16 mouse cellular contexts compared by ENCODE assay signal in the genomic region with DNA sequence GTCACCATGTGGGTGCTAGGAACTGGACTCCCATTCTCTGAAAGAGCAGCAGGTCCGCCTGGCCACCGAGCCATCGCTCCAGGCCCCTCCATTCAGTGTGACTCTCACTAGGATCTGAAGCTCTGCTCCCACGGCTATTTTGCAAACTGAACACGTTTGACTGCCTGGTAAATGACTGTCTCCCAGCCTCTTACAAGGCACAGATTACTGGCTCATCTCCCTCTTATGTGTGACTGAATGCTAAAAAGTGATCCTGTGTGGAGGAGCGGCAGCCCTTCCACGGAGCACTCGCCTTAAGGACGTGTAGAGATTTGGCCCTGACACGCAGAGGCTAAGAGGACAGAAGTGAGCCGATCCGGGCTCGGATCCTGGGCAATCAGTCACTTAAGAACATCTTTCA.
DNase-seq lines count a peak whose midpoint lies in the region; ATAC-seq lines count a peak whose summit lies in the region.
"Had no signal": no experiment of that assay in that cellular context is flagged by ENCODE, and none has a peak within 500 bp of the region (broad histone marks: within the 10 kb centered on the region; RNA-seq: fewer than 3 reads in every experiment).

No protein-coding gene starts in this region.

- peaks cover 21% of the 10 kb centered on the region for H3K4me1 ChIP-seq in midbrain, embryonic 14.5 days (ENCODE audit: control insufficient read depth, insufficient read depth, low read length)
- H3K4me1 ChIP-seq in midbrain, embryonic 10.5 days = peaks cover 13% of the 10 kb centered on the region
- H3K4me1 ChIP-seq in hindbrain, embryonic 12.5 days = peaks cover 17% of the 10 kb centered on the region
- H3K4me1 ChIP-seq in neural tube, embryonic 14.5 days (ENCODE audit: control insufficient read depth, insufficient read depth, low read length) = peaks cover 12% of the 10 kb centered on the region; the same call in 1 of the 2 replicates

- no peak overlapping the region for H3K9ac ChIP-seq in midbrain, embryonic 14.5 days (replicated peaks; ENCODE audit: low read length)
- no peak overlapping the region for H3K9ac ChIP-seq in hindbrain, embryonic 12.5 days
- no peak overlapping the region for H3K9ac ChIP-seq in neural tube, embryonic 14.5 days (replicated peaks; ENCODE audit: low read depth, low read length)
- H3K9ac ChIP-seq: embryonic facial prominence, embryonic 13.5 days; limb, embryonic 13.5 days; liver, embryonic 15.5 days had no signal

- peak; percentile 84 for ATAC-seq in frontal cortex, adult (ENCODE audit: low TSS enrichment)
- no peak for ATAC-seq in midbrain, embryonic 14.5 days (ENCODE audit: low FRiP score, low TSS enrichment)
- no peak for ATAC-seq in hindbrain, embryonic 12.5 days (ENCODE audit: low FRiP score)
- no peak for ATAC-seq in neural tube, embryonic 14.5 days (ENCODE audit: low read depth)
- ATAC-seq: activated CD4-positive, CD25-positive, alpha-beta regulatory T cell, adult 4 months had no signal

- no peak for DNase-seq in frontal cortex, postnatal 10 days (ENCODE audit: low spot score in 2 of 2)
- DNase-seq in midbrain, embryonic 14.5 days = peak; percentile 49
- DNase-seq in midbrain, embryonic 10.5 days (ENCODE audit: low spot score) = no peak
- no peak for DNase-seq in spleen, postnatal 10 days (ENCODE audit: low spot score in 2 of 2)
- no peak for DNase-seq in thymus, postnatal 25 days
- DNase-seq: cerebellum, adult 11 months; gastrocnemius, postnatal 14 days; lung, postnatal 10 days; thymus, postnatal 4 days had no signal

- H3K27me3 ChIP-seq in midbrain, embryonic 14.5 days (ENCODE audit: control insufficient read depth, insufficient read depth, low read length) = no peaks in the 10 kb centered on the region
- no peaks in the 10 kb centered on the region for H3K27me3 ChIP-seq in midbrain, embryonic 10.5 days (ENCODE audit: low read depth, poor library complexity, severe bottlenecking)
- no peaks in the 10 kb centered on the region for H3K27me3 ChIP-seq in hindbrain, embryonic 12.5 days
- H3K27me3 ChIP-seq in neural tube, embryonic 14.5 days (ENCODE audit: control insufficient read depth, insufficient read depth, low read length) = no peaks in the 10 kb centered on the region
- H3K27me3 ChIP-seq: embryonic facial prominence, embryonic 13.5 days; limb, embryonic 13.5 days; liver, embryonic 15.5 days had no signal

- H3K4me3 ChIP-seq in midbrain, embryonic 14.5 days (replicated peaks; ENCODE audit: low read depth, low read length) = no peak overlapping the region
- H3K4me3 ChIP-seq in midbrain, embryonic 10.5 days = no peak overlapping the region
- no peak overlapping the region for H3K4me3 ChIP-seq in hindbrain, embryonic 12.5 days
- no peak overlapping the region for H3K4me3 ChIP-seq in neural tube, embryonic 14.5 days (ENCODE audit: low read depth, low read length)
- H3K4me3 ChIP-seq: embryonic facial prominence, embryonic 13.5 days; limb, embryonic 13.5 days; liver, embryonic 15.5 days had no signal

- 77% methylated on average over 13 of the region's 13 CpGs for WGBS in midbrain, embryonic 14.5 days
- WGBS in midbrain, embryonic 10.5 days = 92% methylated on average over 13 of the region's 13 CpGs
- 84% methylated on average over 13 of the region's 13 CpGs for WGBS in hindbrain, embryonic 12.5 days
- WGBS in neural tube, embryonic 14.5 days = 71% methylated on average over 13 of the region's 13 CpGs

- no peak overlapping the region for H3K4me2 ChIP-seq in midbrain, embryonic 14.5 days (ENCODE audit: low read length)
- H3K4me2 ChIP-seq in hindbrain, embryonic 12.5 days (replicated peaks) = no peak overlapping the region
- H3K4me2 ChIP-seq in neural tube, embryonic 14.5 days (ENCODE audit: low read depth, low read length) = no peak overlapping the region
- H3K4me2 ChIP-seq: embryonic facial prominence, embryonic 13.5 days; limb, embryonic 13.5 days; liver, embryonic 15.5 days had no signal

- peak overlapping the region; percentile 61 for H3K27ac ChIP-seq in midbrain, embryonic 14.5 days (replicated peaks; ENCODE audit: low read depth, low read length)
- H3K27ac ChIP-seq in midbrain, embryonic 10.5 days (replicated peaks) = no peak overlapping the region
- 0 out of 2 replicates have a peak overlapping the region, but pooled peaks have one; percentile 18 for H3K27ac ChIP-seq in hindbrain, embryonic 12.5 days
- H3K27ac ChIP-seq in neural tube, embryonic 14.5 days (ENCODE audit: low read depth, low read length) = peak overlapping the region; percentile 45
- H3K27ac ChIP-seq: embryonic facial prominence, embryonic 13.5 days; limb, embryonic 13.5 days; liver, embryonic 15.5 days had no signal

- H3K36me3 ChIP-seq in midbrain, embryonic 14.5 days (ENCODE audit: control insufficient read depth, insufficient read depth, low read length) = no peaks in the 10 kb centered on the region
- H3K36me3 ChIP-seq in midbrain, embryonic 10.5 days = no peaks in the 10 kb centered on the region
- no peaks in the 10 kb centered on the region for H3K36me3 ChIP-seq in hindbrain, embryonic 12.5 days
- no peaks in the 10 kb centered on the region for H3K36me3 ChIP-seq in neural tube, embryonic 14.5 days (ENCODE audit: control insufficient read depth, insufficient read depth, low read length)
- H3K36me3 ChIP-seq: embryonic facial prominence, embryonic 13.5 days had no signal

- H3K9me3 ChIP-seq in midbrain, embryonic 14.5 days (ENCODE audit: control insufficient read depth, low read length) = no peaks in the 10 kb centered on the region
- H3K9me3 ChIP-seq in midbrain, embryonic 10.5 days (replicated peaks) = no peaks in the 10 kb centered on the region
- H3K9me3 ChIP-seq in hindbrain, embryonic 12.5 days (replicated peaks) = no peaks in the 10 kb centered on the region
- H3K9me3 ChIP-seq in neural tube, embryonic 14.5 days (ENCODE audit: control insufficient read depth, low read length) = no peaks in the 10 kb centered on the region
- H3K9me3 ChIP-seq: embryonic facial prominence, embryonic 13.5 days; limb, embryonic 13.5 days; liver, embryonic 15.5 days had no signal
